Mouse (Mus musculus): Measurements from ENCODE around the gene Efna5.

DNA sequence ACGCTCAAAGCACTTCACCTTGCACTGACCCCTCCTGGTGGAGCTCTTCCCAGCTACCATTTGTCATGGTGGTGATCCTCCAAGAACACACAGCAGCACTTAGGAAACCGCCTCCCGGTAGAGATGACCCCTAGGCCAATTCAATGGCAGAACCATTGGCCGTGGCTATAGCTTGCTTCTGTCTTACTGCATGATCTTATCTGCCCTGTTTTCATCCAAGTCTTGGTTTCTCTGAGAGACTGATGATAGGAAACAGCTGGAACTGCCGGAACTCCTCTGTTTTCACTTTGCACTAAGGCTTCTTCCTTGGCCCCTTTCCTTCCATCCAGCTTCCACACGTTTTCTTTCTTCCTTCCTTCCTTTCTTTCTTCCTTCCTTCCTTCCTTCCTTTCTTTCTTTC lies 17.9 kb upstream of the Efna5 start:
- TF ChIP-seq CTCF (IDR thresholded peaks at IDR 0.05; ENCODE audit: low read depth, low read length) (no peak), POLR2A (IDR thresholded peaks at IDR 0.05; ENCODE audit: extremely low read depth, insufficient read depth, low read length) (no peak)
